Mouse (Mus musculus): ENCODE data around the gene Tnip1.

GRCm38 (mm10) chr11:54903940-54904706 lies 58.6 kb downstream of the Tnip1 start:
- no peak for TF ChIP-seq ZKSCAN1 (IDR thresholded peaks at IDR 0.05; ENCODE audit: low read depth, low read length)
- TF ChIP-seq MAX (IDR thresholded peaks at IDR 0.05; ENCODE audit: low read length) = no peak
